Mouse (Mus musculus) monocyte, adult 5-6 weeks (primary cell): ENCODE results near the gene Crlf2. TPM values are rescaled to one million over a fixed set of nuclear protein-coding genes. Genes with fewer than 3 reads are reported as not detected.

Experiments used
- ATAC-seq: fragments of 153-309, 156-312 bp; replicated peaks from 2 replicates; pipeline ENCODE4 v1.8.0; 2017; ENCODE audit warnings: mild to moderate bottlenecking; ENCODE audit not compliant: low TSS enrichment, insufficient number of reproducible peaks, severe bottlenecking, poor library complexity, low FRiP score
- total RNA-seq: library from RNA; stranded (forward); fragments of 200-1000, 200-491, 200-594 nt; gene quantifications from 3 replicates; pipeline ENCODE4 v1.2.3, GENCODE M21; 2017

Gene Crlf2
- total RNA-seq: 41.4 to 51.2 TPM (median 49.4 TPM) in 3 replicates

DNA sequence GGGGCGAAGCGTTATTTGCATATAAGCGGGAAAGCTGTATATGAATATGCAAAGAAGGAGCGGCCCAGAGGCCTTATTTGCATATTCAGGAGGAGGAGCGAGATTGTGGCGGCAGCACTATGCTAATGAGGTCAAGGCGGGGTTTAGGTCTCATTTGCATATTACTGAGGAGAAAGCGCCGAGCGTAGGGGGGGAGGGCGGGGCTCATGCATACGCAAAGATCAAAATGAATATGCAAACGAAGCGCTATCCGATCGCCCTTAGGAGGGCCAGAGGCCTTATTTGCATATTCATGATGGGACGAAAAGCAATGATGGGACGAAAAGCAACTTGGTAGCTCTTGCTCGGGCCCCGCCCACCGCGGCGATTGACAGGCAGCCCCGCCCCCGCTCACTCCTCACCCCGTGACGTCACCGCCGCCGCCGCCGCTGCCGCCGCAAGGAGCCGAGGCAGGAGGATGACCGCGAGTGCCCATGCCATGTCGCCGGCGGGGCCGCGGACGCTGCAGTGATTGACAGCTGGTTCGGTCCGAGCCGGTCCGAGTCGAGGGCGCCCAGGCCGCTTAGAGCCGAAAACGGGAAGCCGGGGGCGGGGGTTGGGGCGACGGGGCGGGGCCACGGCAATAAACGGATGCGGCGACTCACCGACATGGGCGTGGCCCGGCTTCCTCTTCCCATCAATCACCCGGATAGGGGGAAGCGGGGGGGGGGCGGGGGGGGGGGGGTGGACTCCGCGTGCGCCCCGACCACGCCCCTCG lies at the start of gene Crlf2:
Gene Crlf2, minus strand, starts transcription at position 590 of the 757 bp plus-strand sequence.
- ATAC-seq: peak; percentile 14; the same call in 1 of the 2 replicates

DNA sequence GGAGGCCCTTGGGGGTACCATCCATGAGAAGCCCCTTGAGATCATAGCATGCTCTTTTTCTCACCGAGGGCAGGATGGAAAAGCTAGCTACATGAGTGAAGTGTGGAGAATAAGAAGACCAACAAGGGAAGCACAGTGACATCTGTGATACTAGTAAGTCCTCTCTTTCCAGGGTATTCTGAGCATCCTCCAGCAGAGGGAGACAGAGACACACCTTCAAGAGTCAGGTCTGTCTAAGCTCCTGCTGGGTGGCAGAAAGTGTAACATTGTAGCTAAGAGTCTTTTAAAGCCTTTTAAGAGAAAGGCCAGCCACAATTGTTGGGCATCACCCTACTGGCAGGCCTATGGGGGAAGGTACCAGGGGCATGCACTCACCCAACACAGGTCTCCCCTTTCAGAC lies 43.8 kb upstream of the Crlf2 start:
- 0 out of 2 replicates have a peak, but pooled peaks have one; percentile 23 for ATAC-seq

DNA sequence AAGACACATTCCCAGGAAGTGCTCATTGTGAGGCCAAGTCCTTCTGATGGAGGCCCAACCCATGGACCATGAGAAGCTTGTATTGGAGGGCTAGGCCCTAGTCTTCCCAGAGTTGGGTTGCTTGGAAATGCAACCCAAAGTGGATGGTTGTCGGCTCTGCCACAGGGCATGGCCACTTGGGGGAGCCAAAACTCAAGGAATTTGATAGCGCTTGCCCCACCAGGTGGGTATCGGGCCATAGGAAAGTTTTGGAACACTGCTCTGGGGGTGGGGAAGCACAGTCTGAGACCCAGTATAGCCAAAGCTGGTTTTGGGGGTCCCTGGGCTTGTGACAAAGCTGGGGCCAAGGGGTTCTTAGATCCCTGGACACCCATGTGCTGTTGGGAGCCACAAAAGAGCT lies 42.3 kb upstream of the Crlf2 start:
- no peak for ATAC-seq

DNA sequence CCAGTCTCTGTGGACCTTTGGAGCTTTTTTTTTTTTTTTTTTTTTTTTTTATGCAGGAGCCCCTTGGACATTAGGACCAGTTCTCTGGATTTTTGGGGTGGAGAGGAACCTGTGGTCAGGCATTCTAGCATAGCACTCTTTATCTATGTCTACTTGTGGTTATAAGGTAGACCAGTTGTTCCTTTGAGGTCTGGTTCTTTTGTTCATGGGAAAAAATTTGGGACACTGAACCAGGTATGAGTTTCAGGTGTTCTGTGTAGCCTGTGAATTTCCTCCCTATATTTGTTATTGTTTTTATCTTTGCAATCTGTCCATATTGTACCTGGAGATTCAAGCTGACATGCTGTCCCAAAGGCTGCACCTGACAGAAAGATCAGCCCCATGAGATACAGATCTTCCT lies 40.1 kb upstream of the Crlf2 start:
- no peak for ATAC-seq

DNA sequence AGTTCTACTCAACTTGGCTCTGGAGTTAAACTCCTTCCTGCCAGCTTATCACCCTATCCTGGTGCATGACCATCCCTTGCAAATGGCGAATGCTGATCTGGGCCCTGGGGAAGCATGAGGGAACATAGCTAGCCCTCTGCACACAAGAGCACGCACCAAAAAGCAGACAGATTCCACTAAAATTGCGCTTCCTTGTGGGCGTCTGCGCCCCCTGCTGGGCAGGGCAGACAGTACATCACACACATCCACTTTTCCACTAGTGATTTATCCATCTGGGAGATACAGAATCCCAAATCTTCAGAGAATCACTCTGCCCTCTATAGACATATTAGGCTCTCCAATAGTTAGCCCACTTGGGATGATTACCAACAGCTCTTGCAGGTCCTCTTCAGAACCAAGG lies 37.9 kb upstream of the Crlf2 start:
- peak; percentile 66 for ATAC-seq

DNA sequence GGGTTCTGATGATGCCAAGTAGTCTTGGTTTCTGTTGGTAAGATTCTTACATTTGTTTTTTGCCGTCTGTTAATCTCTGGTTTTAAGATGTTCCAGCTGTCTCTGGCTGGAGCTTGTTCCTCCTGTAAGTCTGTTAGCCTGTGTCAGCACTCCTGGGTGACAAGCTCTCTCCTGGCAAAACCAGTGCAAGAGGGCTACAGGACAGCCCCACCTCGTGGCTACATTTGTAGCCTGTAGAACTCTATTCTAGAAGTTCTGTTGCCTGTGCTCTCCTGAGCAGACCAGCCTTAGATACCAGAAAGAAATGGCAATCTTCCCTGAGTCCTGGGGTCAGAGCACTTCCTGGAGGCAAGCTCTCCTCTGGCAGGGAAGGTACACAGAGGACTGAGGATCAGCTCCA lies 4.0 kb upstream of the Crlf2 start:
- ATAC-seq: no peak

DNA sequence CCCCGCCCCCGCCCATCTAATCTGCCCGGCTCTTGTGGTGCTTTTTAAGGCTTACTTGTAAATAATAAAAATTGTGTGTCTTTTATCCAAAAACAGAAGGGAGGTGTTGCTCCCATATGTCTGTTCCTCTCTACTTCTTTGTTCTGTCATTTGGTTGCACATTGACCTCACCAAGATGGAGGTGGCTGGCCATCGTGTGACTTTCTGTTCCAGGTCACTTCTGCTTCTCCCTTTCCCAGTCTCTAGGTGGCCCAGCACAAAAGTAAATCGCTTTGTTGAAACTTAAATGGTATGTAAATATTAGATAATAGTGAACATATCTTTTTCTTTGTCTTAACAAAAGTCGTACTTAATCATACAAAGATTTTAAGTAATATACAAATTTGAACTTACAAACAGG lies 398 bp upstream of the Crlf2 start:
- ATAC-seq: no peak

DNA sequence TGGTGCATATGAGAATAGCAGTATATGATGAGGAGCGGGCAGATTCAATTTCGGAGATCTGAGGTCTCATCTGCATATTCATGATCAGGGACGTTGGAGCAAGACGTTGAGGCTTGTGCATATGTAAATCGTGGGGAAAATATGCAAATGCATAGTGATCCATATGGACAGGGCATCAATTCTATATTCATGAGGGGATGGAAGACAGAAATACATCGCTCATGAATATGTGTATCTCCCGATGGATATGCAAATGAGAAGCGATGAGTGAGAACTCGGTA lies 730 bp downstream of the Crlf2 start:
- no peak for ATAC-seq

DNA sequence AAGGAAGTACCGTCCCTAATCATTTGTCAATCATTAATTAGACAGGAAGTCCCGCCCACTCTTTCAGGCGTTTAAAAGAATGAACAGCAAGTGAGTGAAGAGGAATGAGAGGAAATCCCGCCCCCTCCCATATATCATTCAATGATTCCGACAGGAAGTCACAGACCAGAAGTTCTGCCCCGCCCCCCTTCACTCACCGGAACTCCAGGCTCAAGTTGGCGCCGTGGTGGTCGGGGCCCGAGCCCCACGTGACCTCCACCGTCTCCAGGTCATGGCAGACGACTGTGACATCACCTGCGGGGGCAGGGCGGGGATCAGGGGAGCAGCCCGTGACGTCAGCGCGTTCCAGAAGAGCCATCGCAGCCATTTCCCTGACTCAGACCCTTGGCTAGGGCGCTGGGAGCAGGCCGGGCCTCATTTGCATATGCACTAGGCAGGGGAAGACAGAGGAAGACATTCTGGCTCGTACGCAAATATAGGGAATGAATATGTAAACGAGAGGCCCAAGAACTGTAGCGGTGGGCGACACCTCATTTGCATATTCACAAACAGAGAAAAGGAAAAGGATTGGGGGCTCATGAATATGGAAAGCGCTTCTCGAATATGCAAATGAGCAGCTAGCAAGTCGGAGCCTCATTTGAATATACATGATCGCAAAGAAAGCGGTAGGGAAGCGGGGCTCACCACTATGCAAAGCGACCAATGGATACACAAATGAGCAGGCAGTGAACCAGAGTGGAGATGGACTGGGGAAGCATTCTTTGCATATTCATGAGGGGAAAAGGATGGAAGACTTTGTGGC lies 1.3 kb downstream of the Crlf2 start:
- peak; percentile 33 for ATAC-seq

DNA sequence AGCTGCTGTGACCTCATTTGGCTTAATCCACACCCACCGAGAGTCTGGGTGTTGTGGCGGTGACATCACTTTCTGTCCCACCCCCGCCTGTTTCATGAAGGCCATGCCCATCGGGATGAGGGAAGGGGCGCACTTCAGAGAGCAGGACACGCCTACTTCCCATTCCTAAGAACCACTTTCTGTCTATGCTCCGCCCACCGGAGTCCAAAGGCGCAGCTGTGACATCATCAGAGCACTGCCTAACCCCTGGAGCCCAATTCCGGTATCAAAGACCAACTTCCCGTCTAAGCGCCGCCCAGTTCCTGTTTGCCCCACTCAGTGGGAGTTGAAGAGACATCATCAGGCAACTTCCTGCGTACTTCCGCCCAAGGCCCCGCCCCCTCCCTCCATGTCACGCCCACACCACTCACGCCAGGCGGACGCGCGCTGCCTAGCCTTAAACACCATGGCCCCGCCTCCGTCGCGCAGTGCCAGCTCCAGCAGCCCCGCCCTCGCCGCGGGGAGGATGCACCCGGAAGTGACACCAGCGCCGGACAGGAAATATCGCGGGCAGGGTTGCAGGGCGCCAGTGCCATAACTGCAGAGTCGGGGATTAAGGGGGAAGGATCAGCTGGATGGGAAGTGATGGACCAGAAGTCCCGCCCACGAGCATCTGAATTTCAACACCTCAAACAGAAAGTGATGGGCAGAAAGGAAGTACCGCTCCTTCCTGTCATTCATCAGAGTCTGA lies 2.0 kb downstream of the Crlf2 start:
- ATAC-seq: peak; percentile 45

DNA sequence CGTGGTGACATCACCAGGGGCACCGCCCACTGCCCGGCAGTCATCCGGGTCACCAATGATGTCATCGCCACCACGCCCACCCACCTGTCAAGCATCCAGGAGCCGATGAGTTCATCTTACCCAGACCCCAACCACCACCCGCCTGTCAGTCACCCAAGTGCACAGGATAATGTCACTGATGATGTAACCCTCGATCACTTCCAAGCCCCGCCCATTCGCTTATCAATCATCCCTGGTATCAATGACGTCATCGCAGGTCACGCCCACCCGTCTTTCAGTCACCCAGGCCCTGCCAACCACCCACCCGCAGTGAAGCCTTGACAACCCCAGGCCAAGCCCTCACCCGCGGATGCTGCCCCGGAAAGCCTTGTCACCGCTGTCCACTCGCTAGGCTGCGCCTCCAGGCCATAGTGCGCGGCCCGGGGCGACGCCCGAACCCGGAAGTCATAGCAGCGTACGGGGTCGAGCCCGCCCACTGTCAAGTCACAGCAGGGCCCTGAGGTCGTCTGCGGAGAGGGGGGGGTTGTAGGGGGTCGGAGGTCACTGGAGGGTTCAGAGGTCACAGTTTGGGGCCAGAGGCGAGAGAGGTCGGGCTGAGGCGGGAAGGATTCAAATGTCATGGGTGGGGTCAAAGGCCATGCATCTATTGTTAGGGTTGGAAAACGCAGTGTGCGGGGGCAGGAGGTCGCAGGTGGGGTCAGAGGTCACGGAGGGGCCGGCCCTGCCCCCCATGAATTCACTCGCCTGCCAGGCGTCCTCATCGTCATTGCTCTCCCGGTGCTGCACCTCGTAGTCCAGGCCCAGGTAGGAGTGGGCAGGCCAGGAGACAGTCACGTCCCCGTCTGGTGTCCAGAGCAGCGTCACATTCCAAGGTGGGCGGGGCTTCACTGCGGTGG lies 2.9 kb downstream of the Crlf2 start:
- ATAC-seq: no peak

DNA sequence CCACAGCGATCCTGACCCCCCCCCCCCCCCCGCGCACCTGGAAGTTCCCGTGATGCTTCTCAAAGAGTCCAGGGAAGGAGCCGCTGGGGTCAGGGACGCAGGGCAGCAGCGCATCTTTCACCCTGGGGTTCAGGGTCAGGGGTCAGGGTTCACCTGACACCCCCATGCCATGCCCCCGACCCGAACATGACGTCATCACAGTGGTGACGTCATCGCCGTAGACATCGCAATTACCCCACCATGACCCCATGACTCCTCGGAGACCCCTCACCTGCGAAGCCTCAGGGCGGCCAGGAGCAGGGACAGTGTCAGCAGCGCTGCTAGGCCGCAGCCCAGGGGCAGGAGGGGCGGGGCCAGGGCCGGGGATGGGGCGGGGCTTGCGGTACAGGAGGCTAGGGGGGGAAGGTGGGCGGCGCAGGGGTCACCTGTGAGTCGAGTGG lies 3.5 kb downstream of the Crlf2 start:
- ATAC-seq: no peak

DNA sequence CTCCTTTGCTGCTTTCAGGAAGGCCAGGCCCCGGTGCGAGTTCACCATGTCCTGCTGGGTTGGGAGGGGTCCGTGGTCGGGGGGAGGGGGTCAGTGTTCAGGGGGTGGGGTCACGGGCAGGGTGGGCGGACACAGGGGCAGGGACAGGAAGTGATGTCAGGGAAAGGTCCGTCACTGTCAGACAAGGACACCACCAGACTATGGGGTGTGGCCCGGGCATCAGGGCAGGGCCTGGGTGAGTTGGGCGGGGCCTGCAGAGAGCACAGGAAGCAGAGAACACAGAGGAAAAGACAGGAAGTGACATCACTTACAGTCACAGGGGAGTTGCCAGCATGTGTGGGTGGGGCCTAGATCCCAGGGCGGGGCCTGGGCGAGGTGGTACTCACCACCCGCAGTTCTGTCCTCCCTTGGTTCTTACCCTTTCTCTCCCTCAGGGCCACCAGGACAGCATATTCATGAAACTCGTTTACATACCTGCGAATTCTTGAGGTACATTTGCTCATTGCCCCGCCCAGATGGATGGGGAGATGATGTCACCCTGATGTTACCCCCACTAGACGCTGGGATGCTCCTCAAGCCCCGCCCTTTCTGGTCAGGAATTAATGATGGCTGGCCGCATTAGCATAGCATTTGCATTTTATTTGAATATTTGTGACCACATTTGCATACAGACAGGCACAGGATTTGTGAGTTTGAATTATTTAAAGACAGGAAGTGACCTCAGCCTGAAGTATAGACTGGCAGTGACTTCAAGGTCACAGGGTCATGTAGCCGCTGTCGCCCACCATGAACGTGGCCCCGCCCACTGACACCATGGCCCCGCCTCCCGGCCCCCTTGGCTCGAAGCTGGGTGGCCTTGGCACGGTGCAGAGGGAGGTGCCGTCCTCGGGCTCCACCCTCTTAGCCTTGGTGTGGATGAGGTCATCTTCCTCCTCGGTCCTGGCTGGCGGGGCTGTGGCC lies 4.4 kb downstream of the Crlf2 start:
- no peak for ATAC-seq

DNA sequence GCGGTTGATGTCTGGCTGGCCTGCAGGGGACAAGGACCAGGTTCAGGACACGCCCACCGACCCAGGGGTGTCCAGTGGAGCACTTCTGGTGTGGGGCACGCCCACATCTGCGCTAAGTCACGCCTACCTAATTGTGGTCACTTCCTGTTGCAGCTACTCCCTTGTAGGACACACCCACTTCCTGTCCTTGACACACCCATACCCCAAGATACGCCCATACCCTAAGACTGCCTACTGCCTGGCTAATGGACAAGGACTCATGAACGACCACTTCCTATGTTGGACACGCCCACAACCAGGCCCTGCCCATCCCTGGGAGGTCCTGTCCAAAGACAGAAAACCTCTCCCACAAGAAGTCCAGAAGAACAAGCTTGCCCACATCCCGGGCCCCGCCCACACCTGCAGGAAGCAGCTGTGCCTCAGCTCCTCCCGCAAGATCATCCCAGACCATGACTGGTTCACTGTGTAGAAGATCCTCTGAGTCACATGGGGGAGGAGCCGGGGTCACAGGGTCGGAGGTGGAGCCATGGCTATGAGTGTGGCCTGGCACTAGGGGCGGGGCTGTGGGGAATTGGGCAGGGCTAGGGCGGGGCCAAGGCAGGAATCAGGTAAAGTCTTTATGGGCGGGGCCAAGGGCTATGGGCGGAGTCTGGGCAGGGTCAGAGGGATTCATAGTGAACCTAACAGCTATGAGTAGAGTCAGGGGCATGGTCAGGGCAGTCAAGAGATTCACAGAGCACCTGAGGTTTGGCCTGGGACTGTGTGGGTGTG lies 5.4 kb downstream of the Crlf2 start:
- no peak for ATAC-seq

DNA sequence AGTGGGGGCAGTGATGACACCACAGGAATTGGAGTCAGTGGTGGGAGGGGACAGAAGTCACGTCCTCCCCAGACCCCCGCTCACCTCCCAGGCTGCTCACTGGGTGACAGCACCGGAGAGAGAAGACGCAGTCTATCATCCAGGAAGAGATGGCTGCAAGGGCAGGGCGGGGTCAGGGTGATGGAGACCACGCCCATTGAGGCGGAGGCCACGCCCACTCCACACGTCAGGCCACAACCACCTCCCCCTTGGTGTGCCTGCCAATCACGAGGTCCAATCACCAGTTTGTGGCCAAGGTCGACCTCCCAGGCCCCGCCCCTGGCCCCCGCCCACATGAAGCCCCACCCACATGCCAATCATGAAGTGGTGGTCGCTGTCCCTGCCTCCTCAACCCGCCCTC lies 6.3 kb downstream of the Crlf2 start:
- no peak for ATAC-seq

DNA sequence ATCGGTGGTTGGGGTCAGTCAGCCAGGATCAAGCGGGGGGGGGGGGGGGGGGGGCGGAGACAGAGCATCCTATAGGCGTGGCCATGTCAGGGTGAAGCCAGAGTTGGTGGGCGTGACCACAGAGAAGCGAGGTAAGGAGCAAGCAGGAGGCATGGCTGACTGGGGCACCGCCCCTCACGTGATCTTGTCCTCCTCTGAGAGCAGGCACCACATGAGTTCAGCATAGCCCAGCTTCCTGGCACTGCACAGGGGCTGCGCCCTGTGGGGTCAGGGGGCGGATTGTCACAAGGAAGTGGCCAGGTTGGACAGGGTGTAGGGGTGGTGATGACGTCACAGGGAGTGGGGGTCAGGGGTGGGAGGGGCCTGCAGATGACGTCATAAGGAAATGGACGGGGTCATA lies 6.7 kb downstream of the Crlf2 start:
- ATAC-seq: no peak
